Mouse (Mus musculus): Measurements from ENCODE around the gene Awat1.

Awat1 gene

DNA sequence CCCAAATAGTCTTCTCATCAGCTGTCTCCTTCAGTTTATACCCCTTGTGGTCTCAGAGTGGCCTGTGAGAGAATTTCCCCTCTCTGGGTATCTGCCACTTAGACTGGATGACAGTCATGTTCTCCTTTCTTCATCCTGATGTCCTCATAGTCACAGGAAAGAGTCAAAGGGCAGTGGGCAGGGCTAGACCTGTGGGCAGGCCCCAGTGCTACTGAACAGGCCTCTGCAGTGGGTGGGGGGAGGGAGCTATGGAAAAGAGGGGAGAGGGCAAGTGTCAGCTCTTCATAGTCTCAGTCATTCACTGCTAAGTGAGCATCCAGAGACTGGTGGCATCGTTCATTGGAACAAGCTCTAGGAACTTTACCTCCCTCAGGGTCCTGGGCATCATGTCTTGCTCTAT lies at the start of gene Awat1:
Gene Awat1 (plus strand): TSS at position 301 of the 400 bp plus-strand sequence.
- DNase-seq = no peak

DNA sequence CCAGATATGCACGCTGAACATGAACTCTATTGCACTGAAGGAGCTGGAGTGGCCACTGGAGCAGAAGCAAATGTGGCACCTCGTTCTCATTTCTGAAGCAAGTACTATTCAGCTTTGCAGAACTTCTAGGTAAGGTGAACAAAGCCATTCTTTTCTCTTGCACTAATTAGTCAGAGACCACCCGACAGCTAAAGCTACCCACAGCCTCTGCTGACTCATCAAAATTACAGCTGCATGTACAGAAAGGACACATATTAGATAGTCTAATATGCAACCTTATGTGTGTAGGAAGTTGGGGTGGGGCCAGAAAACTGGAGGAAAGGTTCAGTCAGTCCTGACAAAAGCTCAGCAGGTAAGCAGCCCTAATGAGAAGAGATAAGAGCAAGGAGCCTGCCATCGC lies 47.6 kb upstream of the Awat1 start, which contains the start of gene Dgat2l6:
Gene Dgat2l6 (plus strand): TSS at position 368 of the 400 bp plus-strand sequence.
- no peak for DNase-seq

DNA sequence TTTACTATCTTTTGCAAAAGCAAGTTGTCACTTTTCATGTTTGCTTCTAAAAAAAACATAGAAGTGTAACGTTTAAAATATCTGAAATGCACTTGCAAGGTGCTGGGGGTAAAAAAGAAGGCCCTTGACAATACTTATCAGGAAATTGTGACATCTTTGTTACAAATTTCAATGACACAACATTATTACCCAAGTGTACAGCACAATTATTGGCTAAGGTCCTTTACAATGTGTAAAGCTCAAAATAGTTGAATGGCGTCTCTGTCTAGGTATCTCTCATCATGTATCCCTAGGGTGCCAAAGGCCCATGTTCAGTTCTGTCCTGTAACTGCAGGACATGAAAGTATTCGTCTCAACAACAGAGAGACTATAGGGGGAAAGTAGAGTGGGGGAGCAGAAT lies 16.0 kb upstream of the Awat1 start:
- no peak for DNase-seq

DNA sequence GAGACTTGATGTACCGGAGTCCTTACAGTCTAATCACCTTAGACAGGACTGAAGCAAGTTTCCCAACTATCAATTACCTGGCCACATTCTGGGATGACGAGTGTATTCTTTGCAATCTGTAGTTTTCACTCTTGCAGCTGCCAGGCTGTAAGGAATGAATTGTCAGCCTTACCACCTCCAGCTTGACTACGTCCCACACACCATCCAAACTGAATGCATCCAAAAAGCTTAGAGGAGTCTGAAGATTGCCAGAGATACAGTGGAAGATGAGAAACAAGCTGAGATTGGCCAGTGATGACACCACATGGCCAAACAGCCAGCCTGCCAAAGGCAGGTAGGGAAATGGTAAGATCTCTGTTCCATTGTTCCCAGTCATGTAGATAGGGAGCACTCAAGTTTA lies 6.4 kb upstream of the Awat1 start:
- DNase-seq = no peak

DNA sequence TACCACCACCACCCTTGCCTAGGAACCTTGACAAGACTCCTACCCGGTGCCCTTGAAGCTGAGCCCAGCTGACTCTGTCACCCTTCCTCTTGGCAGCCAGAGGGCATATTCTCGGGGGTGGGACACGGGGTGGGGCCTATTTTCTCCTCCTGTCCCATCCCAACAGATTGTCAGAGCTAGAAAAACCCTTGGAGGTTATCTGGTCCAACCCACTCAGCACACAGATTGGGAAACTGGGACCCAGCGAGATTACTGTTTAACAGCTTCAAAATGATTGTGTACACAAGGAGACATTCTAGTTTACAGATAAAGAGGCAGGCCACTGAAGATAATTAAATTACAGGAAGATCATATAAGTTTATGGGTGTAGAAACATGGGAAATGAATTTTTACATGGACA lies 22.7 kb downstream of the Awat1 start, which contains the start of gene P2ry4:
Gene P2ry4 (minus strand): TSS at position 79 of the 400 bp plus-strand sequence.
- DNase-seq = no peak

DNA sequence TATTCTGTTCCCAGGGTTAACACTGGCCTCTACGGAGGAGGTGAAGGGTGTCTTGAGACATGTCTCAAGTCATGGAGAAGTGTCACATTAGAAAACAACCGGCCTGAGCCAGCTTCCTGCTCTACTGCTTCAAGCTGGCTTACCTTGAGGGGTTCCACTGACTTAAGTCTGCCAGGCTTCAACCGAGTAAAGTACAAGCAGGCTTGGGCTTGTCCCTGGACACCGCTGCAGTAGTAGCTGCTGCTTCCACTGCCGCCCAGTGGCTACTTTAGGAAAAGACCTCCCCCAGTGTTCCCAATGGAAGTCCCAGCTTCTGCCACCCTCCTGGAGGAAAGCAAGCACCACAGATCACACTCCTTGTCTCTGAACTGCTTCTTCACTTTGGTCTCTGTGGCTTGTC lies 25.4 kb downstream of the Awat1 start:
- DNase-seq = peak; percentile 64

DNA sequence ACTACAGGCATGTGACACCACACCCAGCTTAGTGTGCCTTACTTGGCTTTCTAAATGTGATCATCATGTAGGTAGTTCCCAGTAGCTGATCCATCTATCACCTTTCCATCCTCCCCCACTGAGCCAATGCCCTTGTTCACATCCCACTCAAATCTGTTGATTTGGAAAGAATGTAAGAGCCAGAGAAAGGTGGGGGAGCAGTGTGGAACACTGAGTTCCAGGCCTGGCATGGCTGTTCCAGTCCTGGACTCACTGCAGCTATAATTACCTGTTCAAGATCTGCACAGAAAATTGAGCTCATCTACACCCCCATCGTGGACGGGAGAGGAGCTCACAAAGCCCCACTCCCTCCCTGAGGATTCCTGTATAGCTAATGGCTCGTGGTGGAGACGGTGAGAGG lies 27.7 kb downstream of the Awat1 start:
- no peak for DNase-seq

DNA sequence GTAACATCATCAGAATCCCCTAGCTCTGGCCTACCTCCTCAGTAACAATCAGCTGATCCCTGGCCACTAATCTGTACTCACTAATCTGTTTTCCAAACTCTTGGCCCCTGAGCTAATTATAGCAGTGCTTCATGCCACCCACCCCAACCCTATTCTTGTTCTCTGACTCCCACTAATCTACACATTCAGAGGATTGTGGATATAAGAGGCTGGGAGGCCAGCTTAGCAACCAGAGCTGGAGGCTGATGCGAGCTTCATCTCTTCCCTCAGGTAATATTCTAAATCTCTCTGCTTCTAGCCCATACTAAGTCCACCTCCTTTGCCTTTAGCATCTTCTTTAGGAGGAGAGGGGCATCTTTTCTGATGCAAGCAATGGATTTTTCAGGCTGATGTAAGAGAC lies 33.3 kb downstream of the Awat1 start, which contains the start of gene Arr3:
Gene Arr3 (plus strand): TSS at position 184 of the 400 bp plus-strand sequence.
- no peak for DNase-seq

DNA sequence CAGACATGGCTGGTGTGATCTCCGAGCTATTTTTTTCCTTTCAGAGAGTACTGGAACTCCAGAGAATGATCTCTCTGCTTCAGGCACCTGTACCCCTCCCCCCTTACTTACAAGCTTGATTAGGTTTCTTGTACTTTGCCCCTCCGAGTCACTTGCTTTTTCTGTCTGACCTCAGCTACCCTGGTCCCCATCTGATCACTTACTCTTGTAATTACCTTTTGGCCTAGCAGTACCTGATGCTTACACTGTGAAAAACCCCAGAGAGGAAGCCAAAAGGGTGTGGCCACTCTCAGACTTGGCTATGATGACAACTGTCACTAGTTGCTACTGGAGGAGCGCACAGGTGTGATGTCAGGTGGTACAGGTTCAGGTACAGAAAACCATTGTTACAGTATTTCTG lies 46.4 kb downstream of the Awat1 start:
- DNase-seq = no peak

DNA sequence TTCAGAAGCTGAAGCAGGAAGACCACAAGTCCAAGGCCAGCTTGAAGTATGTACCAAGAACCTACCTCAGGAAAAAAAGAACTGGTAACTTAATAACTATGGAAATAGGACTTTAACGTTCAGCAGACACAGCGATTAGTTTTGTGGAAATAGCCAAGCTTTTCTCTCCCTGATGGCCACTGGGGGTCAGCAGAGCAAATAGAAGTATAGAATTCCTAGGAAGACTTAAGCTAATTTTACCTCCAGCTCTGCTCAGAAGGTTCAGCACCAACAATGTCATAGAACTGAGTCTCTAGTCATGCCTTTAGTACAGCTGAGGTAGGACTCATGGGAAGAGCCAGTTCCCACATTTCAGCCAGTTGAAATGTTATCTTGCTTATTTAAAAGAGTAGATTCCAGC lies 49.3 kb downstream of the Awat1 start:
- no peak for DNase-seq

DNA sequence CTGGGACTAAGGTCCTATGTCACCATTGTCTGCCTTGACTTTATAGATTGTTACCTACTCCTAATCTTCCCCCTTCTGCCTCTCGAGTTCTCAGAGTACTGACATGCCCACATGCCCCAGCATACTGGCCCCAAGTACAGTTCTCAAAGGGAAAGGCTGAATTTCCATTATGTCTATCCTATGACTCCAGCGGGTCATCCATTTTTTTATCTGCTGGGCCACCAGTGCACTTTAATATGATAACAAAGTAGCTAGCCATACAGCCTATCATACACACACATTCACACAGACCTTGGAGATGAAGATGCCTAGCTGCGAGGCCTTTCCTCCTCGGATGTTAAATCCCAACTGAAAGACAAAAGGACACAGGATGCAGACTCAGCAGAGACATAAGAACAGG lies 52.2 kb downstream of the Awat1 start:
- no peak for DNase-seq

DNA sequence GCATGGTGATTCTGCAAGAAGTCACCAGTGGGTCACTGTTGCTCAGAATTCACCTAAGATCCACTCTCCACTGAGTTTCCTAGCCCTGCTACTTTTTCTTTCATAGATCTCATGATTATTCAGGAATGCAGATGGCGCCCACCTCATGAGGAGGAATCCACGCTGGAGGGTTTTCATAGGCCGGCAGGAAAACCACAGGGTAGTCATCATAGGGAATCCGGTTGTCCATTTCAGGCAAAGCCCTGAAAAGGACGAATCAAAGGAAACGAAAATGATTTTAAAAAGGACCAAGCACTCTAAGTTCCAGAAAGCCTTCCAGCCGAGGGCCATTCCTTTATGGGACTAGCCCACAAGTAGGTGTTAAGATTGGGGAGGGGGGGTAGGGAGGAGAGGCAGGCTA lies 53.1 kb downstream of the Awat1 start:
- DNase-seq = peak; percentile 12

DNA sequence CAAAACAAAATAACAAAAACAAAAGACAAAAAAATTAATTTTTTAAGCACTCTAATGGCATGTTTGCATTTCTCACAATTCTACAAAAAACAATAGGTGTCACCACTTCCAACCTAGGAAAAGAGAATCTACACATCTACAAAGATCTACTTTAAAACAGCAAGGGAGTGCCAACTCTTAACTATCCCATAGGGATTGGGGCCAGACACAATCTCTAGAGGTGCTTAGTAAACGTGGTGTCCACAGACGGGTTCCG lies 53.4 kb downstream of the Awat1 start, which contains the start of gene Kif4:
Gene Kif4 (plus strand): TSS at position 192 of the 256 bp plus-strand sequence.
- DNase-seq = no peak

DNA sequence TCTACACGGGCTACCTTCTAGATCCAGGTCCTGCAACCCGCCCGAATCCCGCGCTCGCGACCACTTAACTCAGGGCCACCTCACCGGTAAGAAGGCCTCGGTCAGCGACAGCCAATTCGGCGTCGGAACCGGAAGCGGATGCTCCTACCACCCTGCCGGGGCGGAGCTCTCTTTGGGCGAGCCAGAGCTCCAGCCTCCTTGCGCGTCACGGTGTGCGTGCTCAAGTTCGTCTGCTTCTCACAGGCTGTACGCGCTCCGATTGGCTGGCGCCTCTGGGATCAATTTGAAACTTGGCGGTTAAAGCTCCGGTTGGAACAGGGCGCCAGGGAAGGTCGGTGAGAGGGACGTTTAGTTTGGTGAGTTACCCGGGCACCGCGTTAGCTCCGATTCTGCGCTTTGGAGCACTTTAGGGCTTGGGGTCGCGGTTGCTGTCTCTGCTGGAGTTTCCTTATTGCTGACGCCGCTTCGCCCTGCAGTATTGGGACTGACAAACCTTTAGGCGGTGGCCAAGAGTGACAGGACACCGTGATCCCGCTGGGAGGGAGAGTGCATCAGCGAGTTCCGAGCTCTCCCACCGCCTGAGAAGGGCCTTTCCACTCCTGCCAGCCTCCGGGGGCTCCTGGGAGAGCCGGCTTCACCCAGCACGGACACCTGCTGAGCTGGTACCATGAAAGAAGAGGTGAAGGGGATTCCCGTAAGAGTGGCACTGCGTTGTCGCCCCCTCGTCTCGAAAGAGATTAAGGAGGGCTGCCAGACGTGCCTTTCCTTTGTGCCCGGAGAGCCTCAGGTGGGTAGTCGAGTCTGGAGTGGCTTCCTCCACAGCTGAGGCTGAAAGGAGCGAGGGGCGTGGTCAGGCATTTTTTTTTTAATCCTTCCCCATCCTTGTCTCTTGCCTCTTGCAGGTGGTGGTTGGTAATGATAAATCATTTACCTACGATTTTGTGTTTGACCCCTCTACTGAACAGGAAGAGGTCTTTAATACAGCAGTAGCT lies 54.0 kb downstream of the Awat1 start, which contains the start of gene Pdzd11:
Gene Pdzd11 (minus strand): TSS at position 767 of the 992 bp plus-strand sequence.
- peak; percentile 96 for DNase-seq
